Mouse (Mus musculus) heart, postnatal 4 days (tissue): ENCODE measurements around the gene Pex5l. TPM values are rescaled to one million over a fixed set of nuclear protein-coding genes. Genes with fewer than 3 reads are reported as not detected.

ENCODE experiments used
- DNase-seq: peaks from one replicate; pipeline ENCODE4 v3.0.0; 2021
- total RNA-seq, 2 experiments: library from RNA; stranded (reverse); gene quantifications; 2 replicates each; pipeline ENCODE4 v1.2.3; 2021

The Pex5l gene
- total RNA-seq, 2 experiments from 2014 or later: 0.41 TPM

DNA sequence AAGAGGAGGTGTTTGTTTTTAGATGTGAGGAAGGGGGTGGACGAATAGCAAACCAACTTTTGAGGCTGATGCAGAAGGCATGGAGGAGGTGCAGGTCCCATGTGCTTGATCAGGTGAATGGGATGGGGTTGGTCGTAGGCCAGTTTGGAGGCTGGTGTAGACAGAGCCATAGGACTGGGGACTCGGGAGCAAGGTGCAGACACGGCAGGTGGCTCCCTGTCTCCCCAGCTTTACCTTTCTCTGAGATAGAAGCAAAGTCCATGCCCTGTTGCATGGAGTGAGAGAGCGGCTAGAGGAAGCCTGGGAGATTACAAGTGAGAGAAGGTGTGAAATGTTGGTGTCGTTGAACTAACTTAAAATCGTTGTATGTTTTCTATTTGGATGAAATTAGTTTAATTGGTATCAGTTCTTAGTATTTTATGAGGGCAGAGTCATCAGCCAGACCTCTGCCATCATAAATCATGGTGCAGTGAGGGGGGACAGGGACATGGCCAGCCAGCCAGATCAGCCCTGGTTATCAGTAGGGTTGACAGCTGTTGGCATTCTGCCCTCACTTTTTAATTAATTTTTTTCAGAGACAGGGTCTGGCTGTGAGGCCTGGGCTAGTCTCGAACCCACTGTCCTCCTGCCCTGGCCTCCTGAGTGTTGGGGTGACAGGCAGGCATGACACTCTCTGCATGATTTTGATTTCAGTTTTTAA lies 203.1 kb downstream of the Pex5l start:
- DNase-seq: peak; percentile 8

GRCm38 (mm10) chr3:32924168-32924567 lies 218.9 kb downstream of the Pex5l start:
- DNase-seq: no peak

- DNase-seq: no peak
These were observed 232.9 kb downstream of the Pex5l start for GRCm38 (mm10) chr3:32910071-32910551.

- DNase-seq: peak; percentile 13
These were observed 234.6 kb downstream of the Pex5l start for GRCm38 (mm10) chr3:32908400-32908799.

GRCm38 (mm10) chr3:32905850-32906779 lies 236.9 kb downstream of the Pex5l start:
- DNase-seq: no peak

- no peak for DNase-seq
These were observed 238.4 kb downstream of the Pex5l start for GRCm38 (mm10) chr3:32904599-32904998.

DNA sequence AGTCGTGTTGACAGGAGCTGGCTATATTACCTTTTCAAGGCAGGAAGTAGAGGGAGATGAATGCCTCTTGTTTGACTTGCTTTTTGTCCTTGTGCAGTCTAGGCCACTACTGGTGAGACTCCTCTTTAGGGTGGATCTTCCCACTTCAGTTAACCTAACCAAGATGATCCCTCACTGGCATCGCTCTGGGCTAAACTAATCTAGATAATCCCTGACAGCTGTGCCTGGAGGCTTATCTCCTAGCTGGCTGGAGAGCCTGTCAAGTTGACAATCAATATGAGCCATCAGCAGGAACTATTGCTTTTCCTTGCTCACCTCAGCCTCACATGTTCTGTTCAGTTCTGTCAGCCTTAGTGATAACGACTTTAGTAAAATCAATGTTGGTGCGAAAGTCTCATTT lies 239.6 kb downstream of the Pex5l start:
- DNase-seq: no peak
